Mouse (Mus musculus) forebrain, embryonic 14.5 days (tissue): Measurements from ENCODE around the gene Bpifc. TPM values are rescaled to one million over a fixed set of nuclear protein-coding genes. Genes with fewer than 3 reads are reported as not detected.
A peak's percentile ranks its signal among the peaks of the same experiment; 100 is the strongest.

ENCODE experiments used
- ATAC-seq: fragments of 200-750 bp; cut with Nextera tagmentation; 2 replicates; pipeline ENCODE4 v1.8.0; 2017; ENCODE audit warnings: mild to moderate bottlenecking, moderate library complexity
- DNase-seq: peaks from one replicate; pipeline ENCODE4 v3.0.0-alpha.2; 2015; ENCODE audit warnings: low spot score
- H3K27ac ChIP-seq: fragments of 300-500 bp; sonication (generic); 2 replicates; pipeline ENCODE4 v1.5.1; 2014; ENCODE audit warnings: low read depth, mild to moderate bottlenecking, control low read depth, low read length, moderate library complexity
- H3K27me3 ChIP-seq: fragments of 300-500 bp; sonication (generic); replicated peaks from 2 replicates; pipeline ENCODE4 v1.6.1; 2014; ENCODE audit warnings: low read length, control low read depth, mixed read lengths; ENCODE audit not compliant: control insufficient read depth, insufficient read depth
- H3K36me3 ChIP-seq: fragments of 300-500 bp; sonication (generic); 2 replicates; pipeline ENCODE4 v1.6.1; 2014; ENCODE audit warnings: low read length, control low read depth; ENCODE audit not compliant: control insufficient read depth, insufficient read depth
- H3K4me1 ChIP-seq: fragments of 300-500 bp; sonication (generic); 2 replicates; pipeline ENCODE4 v1.6.1; 2014; ENCODE audit warnings: antibody characterized with exemption, low read length, control low read depth; ENCODE audit not compliant: control insufficient read depth, insufficient read depth
- H3K4me2 ChIP-seq: fragments of 300-500 bp; sonication (generic); 2 replicates; pipeline ENCODE4 v1.6.1; 2014; ENCODE audit warnings: mild to moderate bottlenecking, control low read depth, low read length
- H3K4me3 ChIP-seq: fragments of 300-500 bp; sonication (generic); 2 replicates; pipeline ENCODE4 v1.5.1; 2014; ENCODE audit warnings: low read depth, low read length, control low read depth
- H3K9ac ChIP-seq: fragments of 300-500 bp; sonication (generic); 2 replicates; pipeline ENCODE4 v1.6.1; 2014; ENCODE audit warnings: mild to moderate bottlenecking, low read length, control low read depth, moderate library complexity
- H3K9me3 ChIP-seq: fragments of 300-500 bp; sonication (generic); replicated peaks from 2 replicates; pipeline ENCODE4 v1.6.1; 2016; ENCODE audit warnings: low read length, control low read depth, mixed read lengths; ENCODE audit not compliant: control insufficient read depth
- WGBS: fragments of 180-500 bp; shearing (Covaris S2); extraction: QIAGEN DNeasy Blood & Tissue Kit; methylation state at CpG from one replicate; pipeline ENCODE4 v1.1.7; 2014; 5-methylcytosine and 5-hydroxymethylcytosine counted together
- polyA plus RNA-seq: library from polyadenylated mRNA; unstranded; fragments of >200 nt; fragmentation: Nextera tagmentation; extraction: Ambion mirVana; gene quantifications from 2 replicates; pipeline ENCODE4 v1.2.1, GENCODE M21; 2014

Bpifc gene
- polyA plus RNA-seq, 1 experiment from 2014 or later: not detected

DNA sequence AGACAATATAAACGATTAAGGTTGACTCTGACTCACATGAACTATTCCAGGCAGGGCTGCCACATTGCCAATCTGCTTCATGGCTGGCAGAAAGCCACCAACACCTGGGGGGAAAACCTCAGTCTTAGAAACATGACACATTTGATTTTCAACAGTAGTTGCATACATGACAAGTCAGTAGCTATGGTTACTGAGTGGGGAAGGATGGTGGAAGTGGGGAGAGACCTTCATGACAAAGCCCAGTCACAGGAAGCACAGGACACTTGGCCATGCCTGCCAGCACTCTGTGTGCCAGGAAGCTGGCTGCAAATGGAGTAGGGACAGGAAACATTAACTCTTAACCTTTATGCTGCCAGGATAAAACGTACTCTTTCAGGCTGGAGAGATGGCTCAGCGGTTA is 58.3 kb downstream of the Bpifc start:
- Histone ChIP-seq H3K4me2 (no peak overlapping the region), H3K27ac (no peak overlapping the region), H3K4me1 (peaks cover 3% of the 10 kb centered on the region; the same call in 1 of the 2 replicates), H3K27me3 (no peaks in the 10 kb centered on the region), H3K9ac (no peak overlapping the region), H3K4me3 (no peak overlapping the region), H3K9me3 (no peaks in the 10 kb centered on the region), H3K36me3 (peaks cover 66% of the 10 kb centered on the region)
- DNase-seq (no peak), ATAC-seq (no peak)
- WGBS: 87% methylated on average over 3 of the region's 3 CpGs

- WGBS: 85% methylated on average over 6 of the region's 6 CpGs
Observed at GRCm38 (mm10) chr10:85951765-85952443, 59.8 kb downstream of the Bpifc start.

GRCm38 (mm10) chr10:85948483-85949196 is 63.1 kb downstream of the Bpifc start:
- H3K4me3 ChIP-seq: no peak overlapping the region
- H3K36me3 ChIP-seq: peaks cover 91% of the 10 kb centered on the region
- ATAC-seq (no peak), DNase-seq (no peak)
- no peaks in the 10 kb centered on the region for H3K27me3 ChIP-seq
- WGBS: 78% methylated on average over 8 of the region's 8 CpGs
- H3K4me2 ChIP-seq: no peak overlapping the region
- H3K9ac ChIP-seq: no peak overlapping the region
- H3K27ac ChIP-seq: no peak overlapping the region
- H3K9me3 ChIP-seq: no peaks in the 10 kb centered on the region
- no peaks in the 10 kb centered on the region for H3K4me1 ChIP-seq

More at GRCm38 (mm10) chr10:85951765-85952443, 59.8 kb downstream of the Bpifc start:
- Histone ChIP-seq H3K4me1 (peaks cover 3% of the 10 kb centered on the region; the same call in 1 of the 2 replicates), H3K27ac (no peak overlapping the region), H3K27me3 (no peaks in the 10 kb centered on the region), H3K36me3 (peaks cover 76% of the 10 kb centered on the region), H3K4me2 (no peak overlapping the region), H3K9ac (no peak overlapping the region), H3K4me3 (no peak overlapping the region), H3K9me3 (no peaks in the 10 kb centered on the region)
- DNase-seq (no peak), ATAC-seq (no peak)

- 96% methylated on average over 6 of the region's 6 CpGs for WGBS
Observed at GRCm38 (mm10) chr10:85936280-85936965, 75.3 kb downstream of the Bpifc start.

DNA sequence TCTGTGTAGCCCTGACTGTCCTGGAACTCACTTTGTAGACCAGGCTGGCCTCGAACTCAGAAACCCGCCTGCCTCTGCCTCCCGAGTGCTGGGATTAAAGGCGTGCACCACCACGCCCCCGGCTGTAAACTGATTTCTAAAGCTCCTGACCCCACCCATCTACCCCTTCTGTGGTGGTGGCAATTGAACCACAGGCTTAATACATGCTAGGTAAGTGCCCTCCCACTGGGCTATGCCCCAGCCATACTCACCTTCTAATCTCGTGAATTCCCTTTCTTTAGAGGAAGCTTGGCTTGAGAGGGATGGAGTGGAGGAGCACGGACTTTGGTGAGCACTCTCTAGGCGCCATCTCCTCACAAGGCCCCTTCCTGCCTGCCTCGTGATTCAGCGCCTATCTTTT is 81.7 kb downstream of the Bpifc start:
- WGBS: 93% methylated on average over 11 of the region's 11 CpGs

More at GRCm38 (mm10) chr10:85936280-85936965, 75.3 kb downstream of the Bpifc start:
- Histone ChIP-seq H3K9me3 (no peaks in the 10 kb centered on the region), H3K36me3 (peaks cover 51% of the 10 kb centered on the region), H3K4me1 (no peaks in the 10 kb centered on the region), H3K27ac (no peak overlapping the region), H3K27me3 (no peaks in the 10 kb centered on the region), H3K4me2 (no peak overlapping the region), H3K4me3 (no peak overlapping the region), H3K9ac (no peak overlapping the region)
- no peak for ATAC-seq
- DNase-seq: no peak

GRCm38 (mm10) chr10:85929208-85929591 is 82.5 kb downstream of the Bpifc start:
- ATAC-seq: 0 out of 2 replicates have a peak, but pooled peaks have one; percentile 1

More for the DNA sequence above, 81.7 kb downstream of the Bpifc start:
- Histone ChIP-seq H3K4me3 (no peak overlapping the region), H3K9me3 (no peaks in the 10 kb centered on the region), H3K27me3 (no peaks in the 10 kb centered on the region), H3K4me1 (peaks cover 6% of the 10 kb centered on the region; the same call in 1 of the 2 replicates), H3K9ac (no peak overlapping the region), H3K27ac (no peak overlapping the region), H3K4me2 (no peak overlapping the region), H3K36me3 (no peaks in the 10 kb centered on the region)
- DNase-seq (no peak), ATAC-seq (no peak)

GRCm38 (mm10) chr10:85928499-85929207 is 83.0 kb downstream of the Bpifc start:
- Histone ChIP-seq H3K4me1 (peaks cover 6% of the 10 kb centered on the region; the same call in 1 of the 2 replicates), H3K36me3 (no peaks in the 10 kb centered on the region), H3K4me3 (peak overlapping the region; percentile 50), H3K4me2 (peak overlapping the region; percentile 81), H3K9me3 (no peaks in the 10 kb centered on the region), H3K9ac (peak overlapping the region; percentile 71), H3K27me3 (no peaks in the 10 kb centered on the region), H3K27ac (peak overlapping the region; percentile 17; the same call in 1 of the 2 replicates)
- WGBS: 1% methylated on average over 63 of the region's 63 CpGs
- DNase-seq (peak; percentile 89), ATAC-seq (peak; percentile 95)

More at GRCm38 (mm10) chr10:85929208-85929591, 82.5 kb downstream of the Bpifc start:
- peak overlapping the region; percentile 50 for H3K4me3 ChIP-seq
- WGBS: 38% methylated on average over 11 of the region's 11 CpGs
- no peaks in the 10 kb centered on the region for H3K9me3 ChIP-seq
- peak overlapping the region; percentile 81 for H3K4me2 ChIP-seq
- peaks cover 6% of the 10 kb centered on the region; the same call in 1 of the 2 replicates for H3K4me1 ChIP-seq
- H3K9ac ChIP-seq: peak overlapping the region; percentile 71; the same call in 1 of the 2 replicates
- H3K27ac ChIP-seq: no peak overlapping the region
- no peaks in the 10 kb centered on the region for H3K27me3 ChIP-seq
- no peak for DNase-seq
- H3K36me3 ChIP-seq: no peaks in the 10 kb centered on the region
